Mouse (Mus musculus) lung, postnatal 25 days (tissue): ENCODE results near the gene Dok1.

Experiments
- DNase-seq: peaks from one replicate; pipeline ENCODE4 v3.0.0; 2022; ENCODE audit warnings: low spot score

The Dok1 gene

DNA sequence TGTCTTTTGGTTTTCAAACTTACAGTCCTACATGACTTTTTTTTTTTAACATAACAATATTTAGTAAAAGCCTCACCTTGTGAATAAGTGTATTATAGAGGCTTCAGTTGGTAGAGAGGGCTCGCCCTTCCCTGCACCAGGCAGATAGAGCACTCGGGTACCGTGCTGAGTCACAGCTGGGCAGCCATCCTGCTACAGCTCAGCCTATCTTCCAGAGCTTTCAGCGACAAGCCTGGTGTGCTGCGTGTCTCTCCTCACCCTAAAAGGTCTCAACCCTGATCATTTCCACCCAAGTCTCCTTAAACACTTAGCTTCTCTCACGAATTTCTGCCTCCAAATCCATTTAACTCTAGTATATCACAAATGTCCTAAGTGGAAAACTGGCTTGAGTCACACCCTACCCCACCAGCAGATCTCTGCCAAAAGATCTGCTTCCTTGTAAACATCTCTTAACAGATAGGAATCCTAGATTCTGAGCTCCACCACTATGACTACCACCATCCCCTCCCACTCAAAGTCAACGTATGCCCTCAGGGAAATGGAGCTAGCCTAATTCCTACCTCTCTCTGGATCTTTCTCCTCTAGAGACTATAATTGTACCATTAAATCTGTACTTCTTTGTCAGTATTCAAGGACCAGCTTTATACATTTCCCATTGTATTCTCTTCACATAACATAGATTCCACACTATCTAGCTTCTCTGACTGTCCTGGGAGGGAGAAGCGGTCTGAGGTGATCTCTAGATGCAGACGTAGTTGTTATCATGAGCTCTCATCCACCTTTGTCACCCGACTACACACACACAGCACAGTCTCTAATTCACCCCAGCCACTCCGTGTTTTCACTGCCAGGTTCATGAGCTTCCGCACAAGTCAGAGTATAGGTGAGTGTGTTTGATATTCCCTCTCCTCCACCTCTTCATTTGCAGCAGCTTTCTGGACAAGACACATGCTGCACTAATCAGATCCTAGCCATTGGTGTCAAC is 18.5 kb downstream of the Dok1 start:
- DNase-seq, result no peak

DNA sequence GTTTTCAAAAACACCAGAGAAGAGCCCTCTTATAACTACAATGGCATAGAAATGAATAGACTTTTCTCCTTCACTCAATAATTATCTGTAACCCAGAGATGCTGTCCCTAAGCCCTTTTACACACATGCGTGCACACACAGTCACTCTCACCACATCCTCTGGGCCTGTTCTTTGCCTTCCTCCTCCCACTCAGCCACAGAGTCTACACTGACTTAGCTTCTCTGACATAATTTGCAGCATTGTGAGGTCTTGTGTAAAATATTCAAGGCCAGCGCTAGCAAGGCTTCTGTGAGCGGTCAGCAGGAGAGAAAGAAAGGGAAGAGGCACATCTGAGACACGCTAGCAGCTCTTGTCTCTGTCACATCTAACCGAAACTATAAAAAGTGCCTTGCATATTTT is 19.8 kb downstream of the Dok1 start:
- no peak for DNase-seq

DNA sequence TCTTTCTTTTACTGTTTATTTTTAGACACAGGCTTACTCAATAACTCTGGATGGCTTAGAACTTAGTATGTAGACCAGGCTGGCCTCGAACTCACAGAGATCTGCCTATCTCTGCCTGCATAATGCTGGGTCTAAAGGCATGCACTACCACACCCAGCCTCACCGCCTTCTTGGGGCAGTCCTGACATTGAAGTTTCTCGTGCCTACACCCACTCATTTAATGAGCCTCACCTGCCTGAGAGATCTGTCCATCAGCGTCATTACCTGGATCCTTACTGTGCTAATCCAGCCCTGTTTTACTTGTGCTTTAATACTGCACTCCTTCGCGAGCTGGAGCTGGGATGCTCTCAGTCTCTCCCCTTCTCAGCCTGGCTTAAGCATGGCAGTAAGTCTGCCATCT is 21.5 kb downstream of the Dok1 start:
- DNase-seq, result no peak

DNA sequence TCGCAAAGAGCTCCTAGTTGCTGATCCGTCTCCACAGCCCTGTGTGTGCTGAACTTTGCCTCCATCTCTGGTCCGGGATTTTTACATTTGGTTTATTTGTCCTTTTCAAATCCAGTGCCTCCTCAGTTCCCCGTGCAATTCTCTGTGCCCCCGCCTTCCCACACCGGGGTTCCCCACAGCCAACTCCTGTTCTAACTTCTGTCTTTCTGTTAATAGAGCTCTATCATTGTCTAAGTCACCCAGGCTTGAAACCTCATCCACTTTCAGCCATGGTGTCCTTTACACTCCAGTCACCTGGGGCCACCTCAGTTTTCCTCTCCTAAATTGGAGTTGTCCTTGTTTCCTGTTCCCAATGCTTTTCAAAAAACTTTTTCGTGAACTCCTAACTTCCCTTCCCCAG is 22.0 kb downstream of the Dok1 start:
- DNase-seq, result no peak

DNA sequence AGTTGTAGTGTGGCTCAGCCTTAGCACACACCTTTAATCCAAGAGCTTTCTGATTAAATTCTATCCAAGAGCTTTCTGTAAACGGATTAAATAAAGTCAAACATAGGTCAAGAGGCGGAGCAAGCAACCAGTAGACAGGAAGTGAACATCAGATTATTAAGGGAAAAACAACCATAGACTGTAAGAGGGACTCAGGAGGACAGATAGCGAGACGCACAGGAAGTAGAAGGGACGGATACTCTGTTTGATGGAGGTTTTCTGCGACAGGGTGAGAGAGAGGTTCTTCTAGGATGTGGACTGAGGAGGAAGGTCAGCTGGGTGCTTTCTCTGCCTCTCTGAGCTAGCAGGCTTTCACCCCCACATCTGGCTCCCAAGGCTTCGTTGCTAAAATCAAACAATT is 23.3 kb downstream of the Dok1 start:
- DNase-seq, result no peak

DNA sequence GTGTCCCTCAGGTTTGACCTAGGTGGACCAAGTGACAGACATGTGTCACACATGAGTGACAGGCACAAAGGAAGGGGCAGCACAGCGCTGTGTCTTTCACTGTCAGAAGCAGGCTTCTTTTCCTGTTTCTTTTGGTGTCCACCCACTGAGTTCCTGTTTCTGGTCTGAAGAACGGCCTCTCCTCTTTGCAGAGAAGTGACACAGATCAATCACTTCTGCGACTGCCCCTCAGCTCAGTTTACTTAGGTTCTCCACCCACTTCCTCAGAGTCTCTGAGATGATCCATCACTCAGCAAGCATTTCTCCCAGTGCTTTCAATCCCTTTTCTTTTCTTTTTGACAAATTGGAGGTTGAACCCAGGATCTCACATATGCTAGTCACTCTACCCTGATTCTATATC is 24.6 kb downstream of the Dok1 start:
- DNase-seq, result peak; percentile 73

DNA sequence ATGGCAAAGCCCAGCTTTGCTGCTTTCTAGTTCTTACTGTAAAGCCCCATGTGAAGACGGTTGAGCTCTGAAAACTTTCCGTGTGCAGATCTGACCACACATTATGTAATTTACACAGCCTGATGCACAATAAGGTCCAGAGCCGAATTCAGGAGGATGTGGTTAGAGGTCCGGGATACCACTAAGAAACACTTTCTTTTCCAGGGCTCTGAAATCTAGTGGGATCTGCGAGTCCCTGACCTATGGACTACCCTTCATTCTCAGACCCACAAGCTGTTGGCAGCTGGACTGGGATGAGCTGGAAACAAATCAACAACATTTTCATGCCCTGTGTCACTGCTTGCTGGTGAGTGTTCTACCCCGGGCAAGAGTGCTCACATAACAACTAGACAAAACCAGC is 27.2 kb downstream of the Dok1 start:
- DNase-seq, result no peak

DNA sequence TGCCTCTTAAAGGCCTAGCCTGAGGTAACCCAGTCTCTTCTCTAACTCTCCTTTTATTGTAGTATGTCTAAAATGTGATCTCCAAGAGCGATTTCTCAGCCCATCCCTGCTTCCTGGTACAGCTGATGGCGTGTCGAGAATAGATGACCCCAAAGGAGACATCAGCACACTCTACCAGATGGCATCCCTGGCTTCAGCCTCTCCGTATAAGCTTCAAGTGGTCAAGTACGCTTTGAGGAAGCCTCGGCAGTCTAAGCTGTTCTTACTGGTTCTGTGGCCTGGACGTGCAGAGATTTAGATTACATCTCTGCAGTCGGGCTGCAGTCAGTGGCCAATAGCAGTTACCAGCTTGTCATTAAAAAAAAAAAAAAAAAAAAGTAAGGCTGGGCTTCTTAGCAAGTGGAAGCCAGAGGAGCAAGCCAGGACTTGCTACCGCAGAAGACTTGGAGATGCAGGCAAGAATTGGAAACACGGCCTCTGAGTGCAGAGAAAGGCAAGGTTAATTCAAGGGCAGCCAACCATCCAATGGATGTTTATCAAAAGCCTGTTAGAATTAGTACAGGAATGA is 27.7 kb downstream of the Dok1 start:
- DNase-seq, result no peak

DNA sequence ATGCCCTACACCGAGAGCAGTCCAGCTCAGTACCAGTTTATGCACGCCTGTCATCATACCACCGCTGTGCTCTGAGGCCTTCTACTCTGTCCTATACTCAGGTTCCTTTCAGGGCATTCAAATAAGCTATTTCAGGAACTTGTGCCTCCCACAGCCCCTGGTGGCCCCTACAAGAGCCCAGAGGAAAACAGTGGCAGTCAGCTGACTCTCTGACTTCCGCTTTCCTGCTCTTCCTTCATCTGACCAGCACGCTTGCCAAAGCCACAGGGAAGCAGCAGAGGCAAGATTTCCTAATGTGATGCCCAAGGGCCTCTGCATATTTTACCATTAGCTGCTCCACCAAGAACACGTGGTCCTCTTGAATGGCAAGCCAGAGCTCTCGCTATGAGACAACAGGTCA is 28.4 kb downstream of the Dok1 start:
- DNase-seq, result peak; percentile 74

DNA sequence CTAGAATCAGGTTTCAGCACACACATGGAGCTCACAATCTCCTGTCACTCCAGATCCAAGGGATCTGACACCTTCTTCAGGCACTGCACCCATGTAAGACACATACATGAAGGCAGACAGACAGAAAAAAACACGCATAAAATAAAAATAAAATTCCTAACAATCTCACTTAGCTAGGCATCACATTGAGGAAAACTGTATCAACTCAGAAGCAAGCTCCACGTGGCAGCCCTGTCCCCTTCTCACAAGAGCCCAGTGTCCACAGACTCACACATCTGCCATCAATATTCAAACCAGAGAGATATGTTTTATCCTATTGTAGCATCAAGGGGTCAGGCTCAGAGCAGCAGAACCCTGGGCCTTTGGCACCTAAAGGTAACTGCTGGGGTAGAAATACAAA is 29.0 kb downstream of the Dok1 start:
- DNase-seq, result no peak

DNA sequence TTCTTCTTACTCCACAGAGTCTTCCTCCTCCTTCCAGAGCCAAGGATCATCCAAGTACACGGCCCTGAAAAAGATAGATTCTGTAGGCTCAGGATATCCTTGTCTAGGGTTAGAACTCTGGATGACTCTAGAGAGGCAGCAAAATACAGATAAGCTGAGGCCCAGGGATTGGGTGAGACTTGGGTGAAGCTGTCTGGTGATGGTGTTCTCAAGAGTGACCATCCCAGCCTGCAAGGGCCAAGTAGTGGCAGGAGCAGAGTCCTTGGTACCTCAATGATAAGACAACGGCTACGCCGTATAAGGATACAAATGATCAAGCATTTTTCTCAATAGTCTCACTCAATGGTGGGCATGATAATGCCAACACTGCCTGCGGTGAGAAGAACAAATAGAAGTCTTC is 29.4 kb downstream of the Dok1 start:
- DNase-seq, result no peak

DNA sequence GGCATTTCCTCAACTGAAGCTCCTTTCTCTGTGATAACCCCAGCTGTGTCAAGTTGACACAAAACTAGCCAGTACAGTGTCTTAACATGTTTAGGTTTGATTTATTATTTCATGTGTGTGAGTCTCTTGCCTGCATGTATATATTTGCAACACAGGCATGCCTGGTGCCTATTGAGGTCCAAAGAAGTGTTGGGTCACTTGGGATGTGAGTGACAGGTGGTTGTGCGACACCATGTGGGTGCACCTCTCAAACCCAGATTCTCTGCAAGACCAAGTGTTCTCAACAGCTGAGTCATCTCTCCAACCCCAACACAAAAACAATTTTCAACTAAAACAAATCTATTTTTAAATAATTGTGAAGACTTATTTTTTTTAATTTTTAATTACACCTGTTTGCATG is 30.2 kb downstream of the Dok1 start:
- no peak for DNase-seq

DNA sequence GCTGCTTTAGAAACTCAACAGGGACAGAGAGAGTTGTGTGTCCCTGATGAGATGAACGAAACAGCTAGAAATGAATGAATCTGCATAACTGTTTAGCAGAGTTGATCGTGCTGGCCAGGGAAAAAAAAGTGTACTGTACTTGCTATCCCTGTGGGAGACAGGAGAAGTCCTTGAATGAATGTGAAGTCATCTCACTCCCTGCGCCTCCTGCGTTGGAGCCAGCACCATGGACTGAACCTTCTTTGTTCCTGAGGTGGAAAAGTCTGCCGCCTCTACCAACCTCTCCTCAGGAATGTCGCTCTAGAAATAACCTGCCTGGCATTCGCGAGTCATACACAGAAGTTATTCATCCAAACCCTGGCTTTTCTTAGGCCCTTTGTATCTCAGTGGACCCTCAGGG is 33.3 kb downstream of the Dok1 start:
- no peak for DNase-seq

DNA sequence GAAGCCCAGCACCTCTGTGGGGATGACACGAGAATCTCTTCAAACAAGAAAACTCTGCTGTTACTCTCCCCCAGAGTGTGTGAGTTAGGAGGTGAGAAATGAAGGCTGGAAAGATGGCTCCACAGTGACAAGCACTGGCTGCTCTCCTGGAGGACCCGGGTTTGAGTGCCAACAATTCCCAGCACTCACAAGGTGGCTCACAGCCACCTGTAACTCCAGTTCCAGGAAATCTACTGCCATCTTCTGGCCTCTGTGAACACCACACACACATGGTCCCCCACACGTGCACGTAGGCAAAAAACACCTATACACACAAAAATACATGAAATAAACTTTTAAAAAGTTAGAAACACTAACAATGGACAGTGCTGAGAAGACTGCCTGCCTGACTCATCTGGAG is 34.9 kb downstream of the Dok1 start:
- DNase-seq, result no peak

DNA sequence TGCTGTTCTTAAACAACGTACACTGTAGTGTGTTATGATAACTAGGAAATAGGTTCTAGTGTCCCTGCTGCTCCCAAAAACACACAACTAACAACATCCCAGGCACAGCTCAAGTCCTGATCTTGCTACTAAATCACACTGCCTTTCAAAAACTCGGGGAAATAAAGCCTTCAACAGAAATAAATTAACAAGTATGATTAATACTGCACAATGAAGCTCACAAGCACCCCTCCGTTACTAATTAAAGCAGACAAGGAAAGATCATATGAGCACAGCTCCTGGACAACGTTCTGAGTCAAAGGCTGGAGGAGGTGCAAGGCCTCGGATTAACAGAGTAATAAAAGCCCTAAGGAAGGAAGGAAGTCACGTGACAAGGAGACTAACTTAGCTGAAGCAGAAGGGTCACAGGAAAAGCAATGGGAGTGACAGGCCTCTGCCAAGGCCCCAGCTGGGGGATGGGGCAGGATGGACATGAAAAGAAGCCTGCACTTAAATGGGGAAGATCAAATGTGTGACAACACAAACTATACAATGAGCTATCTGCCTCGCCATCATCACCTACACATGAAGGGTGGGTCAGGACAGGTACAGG is 35.7 kb downstream of the Dok1 start:
- peak; percentile 62 for DNase-seq

DNA sequence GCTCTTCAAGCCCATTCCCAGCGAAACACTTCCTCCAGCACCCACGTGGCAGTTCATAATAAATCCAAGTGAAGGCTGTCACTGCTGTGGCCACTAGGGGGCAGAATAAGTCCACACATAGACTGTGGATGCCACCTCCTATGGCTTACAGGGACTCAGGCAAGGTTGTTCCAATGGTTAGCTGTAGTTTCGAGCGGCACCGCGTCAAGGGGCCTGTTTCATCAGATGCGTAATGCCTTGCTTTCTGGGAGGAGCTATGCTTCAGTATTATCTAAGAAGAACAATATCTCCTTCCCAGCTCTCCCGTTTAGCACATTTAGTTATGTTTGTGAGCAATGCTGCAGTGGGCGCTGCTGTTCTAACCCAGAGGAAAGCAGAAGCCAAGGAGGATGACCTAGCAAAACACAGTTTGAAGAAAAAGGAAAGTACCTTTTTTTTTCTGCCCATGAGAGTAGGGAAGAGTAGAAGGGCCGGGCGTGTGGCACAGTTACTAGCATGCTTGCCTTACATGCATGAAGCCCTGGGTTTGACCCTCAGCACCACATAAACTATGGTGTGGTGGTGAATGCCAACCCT is 36.4 kb downstream of the Dok1 start:
- DNase-seq, result peak; percentile 95

DNA sequence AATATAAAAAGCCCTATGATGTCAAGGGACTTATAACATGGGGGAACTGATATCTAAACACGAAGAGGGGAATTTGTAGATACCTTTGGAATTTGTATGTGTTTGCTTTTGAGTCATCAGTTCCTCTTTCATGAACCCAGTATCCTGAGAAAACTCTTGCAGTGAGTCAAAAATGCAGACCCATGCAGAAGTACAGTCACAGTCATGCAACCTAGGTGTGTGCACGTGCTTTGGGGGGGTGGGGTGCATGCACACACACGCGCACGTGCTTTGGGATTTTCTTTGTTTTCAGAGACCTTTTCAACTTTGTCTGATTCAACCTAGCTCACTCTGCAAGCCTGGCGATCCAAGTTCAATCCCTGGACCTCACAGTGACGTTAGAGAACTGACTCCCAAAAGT is 38.9 kb downstream of the Dok1 start:
- no peak for DNase-seq

DNA sequence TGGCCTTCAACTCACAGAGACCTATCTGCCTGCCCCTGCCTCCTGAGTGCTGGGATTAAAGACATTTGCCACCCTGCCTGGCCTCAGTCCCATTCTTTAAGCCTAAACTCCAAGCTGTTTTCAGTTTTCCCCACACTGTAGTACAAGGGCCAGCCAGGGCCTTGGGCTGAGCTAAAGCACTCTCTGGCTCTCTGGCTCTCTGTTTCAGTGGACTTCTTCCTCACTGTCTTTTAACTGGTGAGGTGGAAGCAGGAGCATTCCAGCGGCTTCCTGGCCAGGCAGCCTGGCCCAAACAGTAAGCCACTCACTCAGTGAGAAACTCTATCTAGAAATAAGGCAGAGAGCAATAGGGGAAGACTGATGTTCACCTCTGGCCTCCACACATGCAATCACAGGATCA is 39.6 kb downstream of the Dok1 start:
- DNase-seq, result no peak

DNA sequence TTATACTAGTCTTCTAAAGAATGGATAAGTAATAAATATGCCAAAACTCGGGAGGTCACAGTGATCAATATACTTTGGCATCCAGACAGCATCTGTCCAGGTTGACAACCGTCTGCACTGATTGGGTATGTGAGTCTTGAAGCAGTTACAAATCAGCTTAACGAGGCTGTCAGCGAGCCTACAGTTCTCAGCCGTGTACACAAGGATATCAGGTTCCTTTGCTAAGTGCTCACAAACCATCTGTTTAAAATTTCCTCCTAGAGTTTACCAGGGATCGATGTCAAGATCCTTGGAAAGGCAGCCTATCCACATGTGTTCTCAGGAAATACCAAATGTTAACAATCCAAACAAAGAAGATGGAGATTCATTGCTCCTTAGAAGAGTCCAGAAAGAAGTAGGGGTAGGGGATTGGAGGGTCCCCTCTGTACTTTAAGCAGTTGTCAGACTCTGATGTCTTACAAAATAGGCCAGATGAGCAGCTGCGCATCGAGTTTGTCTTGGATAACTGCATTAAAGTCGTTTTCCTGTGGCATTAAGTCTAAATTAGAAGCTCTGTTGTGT is 45.8 kb downstream of the Dok1 start:
- no peak for DNase-seq
